Mouse (Mus musculus) right cerebral cortex, postnatal 10 days (tissue): ENCODE measurements around the gene Ddr2.
"Not testable (repeated sequence)": the region's sequence is repeated elsewhere in the genome, so short reads cannot be mapped to it uniquely, and the experiment has no call there.

Experiments used
- DNase-seq, 2 experiments: peaks; one replicate each; pipeline ENCODE4 v3.0.0; 2021; ENCODE audit warnings: low spot score in 2 of 2

Gene Ddr2

GRCm38 (mm10) chr1:170102814-170103213 lies 7.7 kb downstream of the Ddr2 start:
- not testable (repeated sequence) for DNase-seq

GRCm38 (mm10) chr1:170086631-170087030 lies 23.9 kb downstream of the Ddr2 start:
- no peak for DNase-seq

- peak in 1 of 2 experiments; percentile 32 for DNase-seq
These were observed 26.3 kb downstream of the Ddr2 start for GRCm38 (mm10) chr1:170084151-170084796.

- DNase-seq: no peak
These were observed 29.7 kb downstream of the Ddr2 start for GRCm38 (mm10) chr1:170080907-170081306.

GRCm38 (mm10) chr1:170079465-170079864 lies 31.1 kb downstream of the Ddr2 start:
- no peak for DNase-seq

GRCm38 (mm10) chr1:170076339-170076738 lies 34.2 kb downstream of the Ddr2 start:
- DNase-seq: no peak

GRCm38 (mm10) chr1:170073768-170074167 lies 36.8 kb downstream of the Ddr2 start:
- DNase-seq: no peak

GRCm38 (mm10) chr1:170069143-170069542 lies 41.4 kb downstream of the Ddr2 start:
- DNase-seq: no peak

- no peak for DNase-seq
These were observed 44.6 kb downstream of the Ddr2 start for GRCm38 (mm10) chr1:170065931-170066330.

GRCm38 (mm10) chr1:170065009-170065408 lies 45.6 kb downstream of the Ddr2 start:
- no peak for DNase-seq

- DNase-seq: no peak
These were observed 46.5 kb downstream of the Ddr2 start for GRCm38 (mm10) chr1:170064083-170064494.

- no peak for DNase-seq
These were observed 50.3 kb downstream of the Ddr2 start for GRCm38 (mm10) chr1:170060214-170060613.

- DNase-seq: no peak
These were observed 51.2 kb downstream of the Ddr2 start for GRCm38 (mm10) chr1:170059347-170059746.

GRCm38 (mm10) chr1:170058051-170058450 lies 52.5 kb downstream of the Ddr2 start:
- no peak for DNase-seq

GRCm38 (mm10) chr1:170057607-170058006 lies 53.0 kb downstream of the Ddr2 start:
- DNase-seq: no peak

- no peak for DNase-seq
These were observed 53.6 kb downstream of the Ddr2 start for GRCm38 (mm10) chr1:170056921-170057320.

GRCm38 (mm10) chr1:170056214-170056613 lies 54.3 kb downstream of the Ddr2 start:
- no peak for DNase-seq

- no peak for DNase-seq
These were observed 58.0 kb downstream of the Ddr2 start for GRCm38 (mm10) chr1:170052469-170053065.

GRCm38 (mm10) chr1:170051631-170052177 lies 58.9 kb downstream of the Ddr2 start:
- DNase-seq: no peak

- no peak for DNase-seq
These were observed 62.1 kb downstream of the Ddr2 start for GRCm38 (mm10) chr1:170048434-170048833.

GRCm38 (mm10) chr1:170044726-170045471 lies 65.7 kb downstream of the Ddr2 start:
- no peak for DNase-seq

GRCm38 (mm10) chr1:170043753-170044152 lies 66.8 kb downstream of the Ddr2 start:
- DNase-seq: no peak

- DNase-seq: no peak
These were observed 67.6 kb downstream of the Ddr2 start for GRCm38 (mm10) chr1:170042996-170043395.
